Mouse (Mus musculus) ES-Bruce4 (cell line): ENCODE measurements around the gene Gm15080.
"Not testable (repeated sequence)": the region's sequence is repeated elsewhere in the genome, so short reads cannot be mapped to it uniquely, and the experiment has no call there.

Experiments
- CTCF ChIP-seq: IDR thresholded peaks from one replicate; pipeline ENCODE4 v1.8.1; 2011; ENCODE audit warnings: low read depth, low read length
- POLR2A ChIP-seq: IDR thresholded peaks from one replicate; pipeline ENCODE4 v1.8.1; 2011; ENCODE audit warnings: low read length; ENCODE audit not compliant: insufficient read depth

DNA sequence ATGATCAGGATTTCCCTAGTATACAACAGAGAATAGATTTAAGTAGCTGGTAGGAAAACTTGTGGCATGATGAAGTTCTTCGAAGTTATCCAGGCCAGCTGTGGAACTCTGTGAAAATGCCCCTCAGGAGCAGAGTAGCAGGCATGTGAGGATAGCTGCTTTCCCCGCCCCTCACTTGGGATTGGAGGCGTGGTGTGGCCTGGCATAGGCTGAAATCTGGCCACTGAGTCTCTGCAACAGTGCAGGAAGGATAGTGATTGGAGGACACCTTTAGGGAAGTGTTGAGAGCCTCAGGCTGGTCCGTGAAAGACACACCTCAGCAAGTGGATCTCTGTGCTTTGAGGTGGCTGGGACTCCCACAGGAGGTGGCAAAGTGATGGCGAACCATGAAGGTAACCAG, at the start of gene Gm15080:
- TF ChIP-seq CTCF, POLR2A: not testable (repeated sequence)
